Mouse (Mus musculus) mouse trophoblast stem cell (cell line): ENCODE data around the gene Mkrn3.

Source experiments
- in situ Hi-C, 2 experiments: fragments of 300-500 bp; cut with MseI, MboI; formaldehyde crosslinking; loops; 2 replicates in 1 of 2; 3 replicates in 1 of 2; pipeline ENCODE4 v1.15.1; 2025

Mkrn3 gene

DNA sequence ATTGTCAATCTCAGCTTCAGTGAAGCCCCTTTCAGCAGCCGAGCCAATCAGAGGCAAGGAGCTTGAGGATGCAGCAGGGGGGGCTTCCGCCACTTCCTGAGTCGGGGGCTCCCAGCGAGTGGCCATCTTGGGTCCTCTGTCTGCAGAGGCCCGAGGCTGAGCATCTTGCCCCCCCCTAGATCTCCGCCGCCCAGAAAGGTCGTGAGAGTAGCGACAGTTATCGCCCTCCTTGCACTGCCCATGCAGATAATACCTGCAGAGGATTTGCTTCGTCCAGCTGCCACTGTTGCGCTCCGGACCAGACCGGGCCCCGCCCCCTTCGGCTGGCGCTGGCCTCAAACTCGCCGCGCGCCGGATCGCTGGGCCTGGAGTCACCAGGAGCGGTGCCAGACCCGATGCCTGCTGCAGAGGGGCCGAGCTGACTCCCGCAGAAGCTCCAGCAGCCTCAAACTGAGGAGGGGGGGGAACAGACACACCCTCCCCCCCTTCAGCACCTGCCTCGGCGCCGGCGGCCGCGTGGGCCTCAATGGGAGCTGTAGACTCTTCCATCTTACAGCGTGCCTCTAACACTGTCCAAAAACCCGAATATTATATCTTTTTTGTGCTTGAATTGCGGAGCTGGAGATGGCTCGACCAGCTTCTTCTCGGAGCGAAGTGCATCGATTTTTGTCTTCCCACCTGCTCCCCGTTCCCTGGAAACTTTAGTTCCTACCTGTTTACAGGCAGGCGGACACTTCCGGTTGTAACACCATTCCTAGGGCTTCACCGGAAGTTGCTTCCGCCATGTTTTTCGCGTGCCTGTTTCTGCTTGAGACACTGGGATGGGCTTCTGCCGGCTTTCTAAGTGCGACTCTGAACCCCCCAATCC lies at the start of gene Mkrn3:
Mkrn3 (minus strand) TSS at position 647 of the 868 bp plus-strand sequence.
- in situ Hi-C loops: no loop called here

DNA sequence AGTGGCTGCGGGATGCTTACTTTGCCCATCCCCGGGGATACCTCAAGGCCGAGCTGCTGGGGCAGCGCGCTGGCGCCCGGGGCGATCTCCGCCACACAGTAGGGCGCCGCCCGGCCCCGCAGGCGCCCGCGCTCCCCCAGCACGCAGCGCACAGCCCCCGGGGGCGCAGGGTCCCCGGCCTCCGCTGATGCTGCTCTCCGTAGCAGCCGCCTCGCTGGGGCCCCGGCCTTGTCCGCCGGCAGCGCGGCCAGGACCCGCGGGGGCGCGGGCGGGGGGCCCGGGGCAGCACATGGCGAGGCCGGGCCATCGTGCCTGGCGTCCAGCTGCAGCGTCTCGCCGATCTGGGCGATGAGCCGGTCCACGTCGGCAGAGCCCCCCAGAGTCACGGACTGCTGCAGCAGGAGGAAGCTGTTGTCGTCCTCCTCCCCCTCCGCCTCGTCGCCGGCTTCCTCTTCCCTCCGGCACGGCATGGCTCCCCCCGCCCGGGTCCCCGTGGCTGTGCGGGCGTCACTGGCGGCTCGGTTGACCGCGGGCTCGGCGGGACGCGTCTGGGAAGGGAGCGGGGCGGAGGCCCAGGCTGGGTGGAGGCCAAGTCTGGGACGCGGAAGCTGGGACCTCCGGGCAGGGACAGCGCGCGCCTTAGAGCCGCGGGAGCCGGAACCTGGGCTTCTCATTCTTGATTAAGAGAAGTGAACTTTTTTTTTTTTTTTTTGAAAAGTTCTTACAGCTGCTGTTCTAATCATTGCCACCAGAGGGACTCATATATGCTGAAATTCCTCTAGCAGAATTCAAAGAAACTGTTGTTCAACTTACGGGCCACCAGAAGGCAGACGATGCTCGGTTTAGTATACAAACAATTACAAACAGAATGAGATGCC lies 44.2 kb upstream of the Mkrn3 start, which contains the start of gene Peg12:
Peg12 (minus strand) TSS at position 633 of the 878 bp plus-strand sequence.
- in situ Hi-C loops: no loop called here

DNA sequence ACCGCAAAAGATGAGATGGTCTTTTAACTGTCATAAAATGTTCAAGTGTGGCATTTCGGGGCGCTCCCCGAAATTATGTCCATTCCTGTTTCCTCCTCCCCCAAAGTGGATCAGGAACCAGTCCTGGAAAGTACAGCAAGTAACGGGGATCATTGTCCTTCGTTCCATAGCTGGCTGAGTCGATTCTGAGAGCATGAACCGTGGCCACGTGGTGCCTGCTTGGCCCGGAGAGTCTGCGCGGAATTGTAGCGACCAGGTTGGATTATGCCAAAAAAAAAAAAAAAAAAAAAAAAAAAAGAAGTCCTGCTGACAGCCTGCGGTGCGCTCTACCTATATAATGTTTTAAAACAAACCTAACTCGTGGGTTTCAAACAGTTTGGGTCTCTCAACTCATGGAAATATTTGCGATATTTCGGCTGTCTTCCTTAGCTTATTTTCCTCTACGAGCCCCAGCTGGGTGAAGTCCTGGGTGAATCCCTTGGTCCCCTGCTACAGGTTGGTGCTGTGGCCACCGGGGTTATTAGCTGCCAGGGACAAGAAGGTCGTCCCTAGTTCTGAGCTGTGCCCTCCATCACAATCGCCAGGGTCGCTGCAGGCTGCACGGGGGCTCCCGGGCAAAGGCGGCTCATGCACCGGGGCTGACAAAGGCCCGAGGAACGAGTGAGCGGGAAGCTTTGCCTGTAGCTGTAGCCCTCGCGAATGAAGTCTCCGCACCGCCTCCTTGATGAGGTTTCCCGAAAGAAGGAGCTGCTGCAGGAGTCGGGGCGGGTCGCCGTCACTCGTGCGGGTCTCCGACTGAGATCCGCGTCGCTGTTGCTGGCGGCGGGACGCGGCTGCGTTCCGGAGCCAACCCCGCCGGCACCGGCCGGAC lies 43.3 kb upstream of the Mkrn3 start:
- in situ Hi-C loops: no loop called here

DNA sequence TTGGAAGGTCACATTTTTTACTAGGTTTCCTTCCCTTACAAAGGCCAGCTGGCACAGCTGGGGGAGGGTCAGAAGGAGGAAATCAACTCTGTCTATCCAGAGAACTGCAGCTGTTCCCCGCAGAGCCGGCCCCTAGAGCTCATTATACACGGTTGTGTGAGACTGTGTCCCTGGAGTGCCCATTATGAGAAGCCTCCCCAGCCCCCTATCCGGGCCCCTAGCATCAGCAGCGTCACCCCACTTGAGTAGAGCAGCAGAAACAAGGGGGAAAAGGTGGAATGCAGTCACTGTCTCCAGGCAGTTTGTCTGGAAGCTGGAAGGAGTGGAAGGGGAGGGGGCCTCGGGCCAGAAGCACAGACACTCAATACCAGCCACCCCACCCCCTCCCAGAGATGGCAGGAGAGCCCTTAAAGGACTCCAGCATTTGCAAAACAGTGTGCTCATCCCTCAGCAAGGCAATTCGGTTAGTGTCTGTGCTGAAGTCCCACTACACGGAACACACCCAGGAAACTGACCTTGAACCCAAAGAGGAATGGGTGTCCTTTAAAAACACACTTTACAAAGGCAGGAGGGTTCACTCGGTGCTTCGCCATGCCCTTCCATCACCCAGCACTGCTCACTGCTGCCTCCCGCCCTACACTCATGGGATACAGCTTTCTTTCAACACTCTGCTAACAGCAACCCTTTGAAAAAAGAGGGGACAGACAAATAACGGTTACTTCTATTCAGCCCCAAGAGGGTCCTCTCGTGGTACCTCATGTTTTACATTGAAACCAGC lies 42.5 kb upstream of the Mkrn3 start:
- in situ Hi-C loops: no loop called here

DNA sequence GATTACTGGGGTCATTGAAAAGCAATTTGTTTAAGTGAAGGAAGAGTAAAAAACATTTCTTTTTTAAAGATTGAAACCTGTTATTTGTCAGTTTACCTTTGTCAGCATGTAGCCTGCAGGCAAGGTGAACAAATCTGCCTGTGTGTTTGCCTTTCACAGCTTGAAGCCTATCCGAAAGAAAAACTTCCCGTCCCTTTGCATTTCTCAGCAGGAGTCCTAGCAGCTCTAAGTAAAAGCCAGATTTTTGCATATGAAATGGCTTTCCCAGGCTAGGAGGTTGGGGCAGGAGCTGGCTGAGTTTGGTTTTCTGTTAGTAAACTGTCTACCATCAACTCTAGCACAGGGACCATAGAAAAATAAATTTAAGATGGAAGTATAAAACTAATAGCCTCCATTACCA lies 32.4 kb upstream of the Mkrn3 start:
- in situ Hi-C loops: no loop called here

DNA sequence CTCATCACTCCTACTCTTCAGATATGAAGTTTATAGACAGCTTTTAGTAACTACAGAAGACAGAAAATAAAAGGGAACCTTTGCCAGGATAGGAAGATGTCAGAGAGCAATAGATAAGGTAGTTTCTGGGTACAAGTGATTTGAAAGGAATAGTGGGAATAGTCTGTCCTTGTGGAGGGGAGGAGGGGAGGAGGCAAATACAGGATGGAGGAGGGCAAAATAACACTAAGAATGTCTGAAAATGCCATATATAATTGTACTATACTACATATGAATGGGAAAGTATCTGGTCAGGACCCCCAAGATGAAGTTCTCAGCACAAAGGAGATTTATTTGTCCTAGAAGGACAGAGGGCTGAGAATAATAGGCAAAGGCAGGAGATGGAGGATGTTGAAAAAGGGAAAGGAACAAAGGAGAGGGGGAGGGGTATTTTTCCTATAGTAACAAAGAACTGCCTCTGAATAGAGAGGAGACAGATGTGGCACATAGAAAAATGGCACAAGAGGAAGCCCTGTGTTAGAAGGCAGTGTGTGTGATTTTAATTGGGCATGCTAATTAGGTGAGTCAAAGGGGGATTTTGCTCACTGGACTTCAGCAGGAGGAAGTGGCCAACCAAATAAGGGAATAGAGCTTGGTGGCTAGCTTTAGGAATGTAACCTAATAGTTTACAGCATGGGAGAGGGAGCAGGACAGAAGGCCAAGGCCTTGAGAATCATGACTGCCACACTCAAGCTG lies 25.7 kb upstream of the Mkrn3 start:
- in situ Hi-C loops: no loop called here

DNA sequence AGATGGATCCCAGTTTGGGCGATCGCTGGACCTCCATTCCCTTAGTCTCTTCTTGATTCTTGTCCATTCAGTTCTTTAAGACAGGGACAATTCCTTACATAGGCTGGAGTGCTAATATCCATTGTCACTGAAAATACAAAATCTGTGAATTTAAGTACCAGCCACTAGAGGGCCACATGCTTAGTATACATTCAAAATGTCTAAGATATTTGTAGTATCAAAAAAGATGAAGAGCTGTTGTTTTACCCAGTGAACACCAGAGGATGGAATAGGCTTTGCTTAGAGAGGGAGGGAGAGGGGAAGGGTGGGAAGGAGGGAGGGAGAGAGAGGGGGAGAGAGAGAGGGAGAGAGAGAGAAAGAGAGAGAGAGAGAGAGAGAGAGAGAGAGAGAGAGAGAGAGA lies 16.5 kb upstream of the Mkrn3 start:
- in situ Hi-C loops: no loop called here

DNA sequence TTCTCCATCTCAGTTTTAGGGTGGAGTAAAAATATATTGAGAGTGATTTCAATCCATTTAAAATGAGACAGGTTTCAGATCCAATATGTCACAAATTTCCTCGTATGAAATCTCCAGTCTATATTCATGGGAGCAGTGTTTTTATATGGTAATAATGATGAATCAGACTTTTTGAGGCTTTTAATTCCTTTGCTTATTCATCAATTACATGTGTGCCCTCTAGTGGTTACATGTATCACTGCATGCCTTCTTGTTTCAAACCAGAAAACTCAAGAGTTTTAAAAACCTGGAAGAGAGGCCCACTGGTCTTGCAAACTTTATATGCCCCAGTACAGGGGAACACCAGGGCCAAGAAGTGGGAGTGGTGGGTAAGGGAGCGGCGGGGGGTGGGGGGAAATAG lies 13.3 kb upstream of the Mkrn3 start:
- in situ Hi-C loops: no loop called here

DNA sequence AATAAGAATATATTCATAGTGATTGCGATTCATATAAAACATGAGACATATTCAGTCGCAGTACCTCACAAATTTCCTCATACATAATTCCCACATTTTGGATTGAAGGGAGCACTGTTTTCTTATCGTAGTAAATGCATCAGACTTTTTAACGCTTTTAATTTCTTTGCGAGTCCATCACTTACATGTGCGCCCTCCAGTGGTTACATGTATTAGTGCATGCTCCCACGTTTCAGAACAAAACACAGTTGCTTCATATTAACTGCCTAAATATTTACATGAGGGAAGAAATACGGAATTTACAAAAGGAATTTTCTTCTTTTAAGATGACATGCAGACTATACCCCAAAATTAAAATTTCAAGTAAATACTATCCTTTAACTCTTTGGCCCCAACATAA lies 8.4 kb upstream of the Mkrn3 start:
- in situ Hi-C loops: no loop called here

DNA sequence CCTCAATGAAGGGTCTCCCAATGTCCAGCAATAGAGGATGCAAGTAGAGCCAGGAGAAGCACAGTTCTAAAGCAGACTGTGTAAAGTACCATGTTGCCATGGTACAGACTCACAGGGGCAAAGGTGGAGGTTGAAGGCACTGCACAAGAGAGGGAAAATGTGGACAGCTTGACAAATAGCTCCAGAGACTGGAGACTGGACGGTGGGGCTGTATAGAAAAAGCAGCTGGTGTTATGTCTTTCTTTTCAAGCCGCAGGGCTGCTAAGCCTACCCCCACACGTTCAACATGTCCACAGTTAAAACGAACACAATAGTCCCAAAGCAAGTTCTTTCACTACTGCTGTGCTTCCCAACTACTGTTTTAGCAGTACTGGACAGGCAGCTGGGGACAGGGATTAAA lies 3.3 kb upstream of the Mkrn3 start:
- in situ Hi-C loops: no loop called here

DNA sequence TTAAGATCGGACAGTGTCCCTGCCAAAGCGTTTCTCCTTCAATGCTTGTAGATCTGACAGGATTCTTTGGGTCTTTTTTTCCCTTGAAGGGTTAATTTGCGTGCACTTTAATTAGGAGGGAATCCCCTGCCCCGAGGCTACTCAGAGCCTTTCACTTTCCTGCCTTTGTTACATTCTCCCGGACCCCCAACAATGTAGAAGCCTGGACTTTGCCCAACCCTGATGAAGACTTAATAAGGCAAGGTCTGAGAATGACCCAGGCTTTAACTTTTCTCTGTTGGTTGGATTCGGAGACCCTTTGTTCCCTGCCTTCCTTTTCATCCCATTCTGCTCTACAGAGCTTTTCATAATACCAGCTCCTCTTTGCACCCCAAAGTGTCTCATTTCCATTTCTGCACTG lies 627 bp upstream of the Mkrn3 start:
- in situ Hi-C loops: no loop called here

DNA sequence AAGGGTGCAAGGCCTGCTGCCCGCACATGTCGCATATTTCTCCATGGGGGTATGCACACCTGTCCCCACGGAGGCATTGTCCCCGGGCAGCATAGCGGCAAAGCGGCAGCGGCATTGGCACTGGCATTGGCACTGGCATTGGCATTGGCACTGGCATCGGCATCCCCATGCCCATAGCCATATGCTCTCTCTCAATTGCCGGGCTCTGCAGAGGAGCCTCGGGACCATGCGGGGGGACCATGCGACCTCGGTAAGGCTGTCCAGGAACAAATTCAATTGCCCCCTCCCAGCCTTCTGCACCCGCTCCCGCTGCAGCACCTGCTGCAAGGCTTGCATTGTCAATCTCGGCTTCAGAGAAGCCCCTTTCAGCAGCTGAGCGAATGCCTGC lies 840 bp downstream of the Mkrn3 start:
- in situ Hi-C loops: no loop called here

DNA sequence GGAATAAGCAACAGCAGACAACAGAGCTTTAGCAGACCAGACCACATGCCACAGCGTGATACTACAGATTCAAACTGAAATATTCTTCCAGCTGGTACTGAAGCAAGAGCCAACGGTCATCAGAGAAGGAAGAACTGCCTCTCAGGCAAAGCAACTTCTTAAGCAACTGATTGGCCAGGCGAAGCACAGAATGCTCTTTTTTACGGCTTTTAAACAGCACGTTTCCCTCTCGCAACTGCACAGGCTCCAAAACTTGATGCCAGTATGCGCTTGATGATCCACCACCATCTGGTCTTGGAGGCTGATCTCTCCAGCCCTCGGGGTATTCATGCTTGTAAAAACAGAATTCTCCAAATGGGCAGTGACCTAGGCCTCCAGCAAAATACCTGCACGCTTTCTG lies 1.6 kb downstream of the Mkrn3 start:
- in situ Hi-C loops: no loop called here

DNA sequence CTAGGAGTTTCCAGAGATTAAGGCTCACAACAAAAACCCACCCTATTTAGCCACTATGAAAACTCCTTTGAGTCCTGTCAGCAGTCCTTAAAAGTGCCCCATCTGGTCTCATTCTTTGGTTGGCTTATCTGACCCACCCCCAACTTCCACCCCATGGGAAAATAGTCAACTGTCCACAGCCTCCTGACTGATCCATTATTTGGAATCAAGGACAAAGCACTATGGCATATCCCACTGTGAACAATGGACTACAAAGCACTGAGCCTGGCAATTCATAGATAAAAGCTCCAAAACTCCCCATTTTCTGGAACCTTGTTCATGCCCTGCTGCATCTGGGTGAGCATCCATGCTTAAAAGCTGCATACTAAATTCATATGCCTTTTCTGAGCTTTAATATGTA lies 3.8 kb downstream of the Mkrn3 start:
- in situ Hi-C loops: no loop called here

DNA sequence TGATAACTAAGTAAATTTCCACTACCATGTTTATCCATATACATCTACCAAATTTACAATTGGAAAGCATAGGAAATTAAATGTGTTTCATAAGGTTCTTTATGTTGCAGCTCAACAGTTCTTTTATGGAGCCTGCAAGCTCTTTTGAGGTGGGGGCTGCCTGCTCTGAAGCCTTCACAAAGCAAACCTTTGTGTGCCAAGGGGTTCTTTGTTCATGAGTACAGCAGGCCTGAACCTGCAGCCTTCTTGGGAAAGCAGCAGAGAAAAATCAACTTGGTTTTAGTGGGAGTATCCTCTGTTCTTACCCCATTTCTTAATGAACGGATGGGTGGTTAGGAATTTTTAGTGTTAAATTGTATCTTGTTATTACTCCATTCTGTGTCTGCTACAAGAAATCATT lies 4.7 kb downstream of the Mkrn3 start:
- in situ Hi-C loops: no loop called here

DNA sequence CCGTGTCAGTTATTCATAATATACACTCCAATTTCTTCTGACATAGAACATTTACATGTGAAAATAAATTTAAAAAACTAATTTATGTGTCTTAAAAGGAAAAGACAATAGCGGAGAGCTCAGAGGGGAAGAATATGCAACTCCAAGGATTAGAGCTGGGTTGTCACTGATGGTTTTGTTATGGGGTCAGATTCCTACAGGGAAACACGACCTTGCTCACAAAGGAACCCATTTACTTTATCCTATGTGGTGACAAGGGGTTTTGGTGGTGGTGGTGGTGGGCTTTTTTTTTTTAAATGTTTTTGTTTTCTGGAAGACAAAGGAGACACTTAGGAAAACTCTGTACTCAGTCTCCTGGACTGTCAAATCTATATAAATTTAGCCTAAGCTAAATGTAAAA lies 12.1 kb downstream of the Mkrn3 start:
- in situ Hi-C loops: no loop called here

DNA sequence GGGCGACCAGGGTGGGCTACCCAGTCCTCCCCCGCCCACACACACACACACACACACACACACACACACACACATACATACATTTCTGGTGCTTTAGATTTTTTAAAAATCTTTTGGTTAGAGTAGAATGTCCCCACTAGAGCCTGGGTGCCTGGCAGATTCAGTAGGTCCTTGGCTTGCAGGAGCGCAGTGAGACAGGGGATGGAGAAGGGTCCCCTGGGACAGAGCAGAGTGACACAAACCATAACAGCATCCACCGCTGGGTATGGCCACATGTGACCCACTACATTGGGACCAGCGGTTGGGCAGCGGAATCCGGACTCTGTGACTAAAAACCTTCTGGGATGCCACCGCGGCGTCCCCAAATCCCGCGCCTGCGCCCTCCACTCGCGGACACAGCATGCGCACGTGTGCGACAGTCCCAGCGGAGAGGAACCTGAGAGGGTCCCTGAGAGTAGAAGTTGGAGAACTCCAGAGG lies 13.3 kb downstream of the Mkrn3 start:
- in situ Hi-C loops: no loop called here

DNA sequence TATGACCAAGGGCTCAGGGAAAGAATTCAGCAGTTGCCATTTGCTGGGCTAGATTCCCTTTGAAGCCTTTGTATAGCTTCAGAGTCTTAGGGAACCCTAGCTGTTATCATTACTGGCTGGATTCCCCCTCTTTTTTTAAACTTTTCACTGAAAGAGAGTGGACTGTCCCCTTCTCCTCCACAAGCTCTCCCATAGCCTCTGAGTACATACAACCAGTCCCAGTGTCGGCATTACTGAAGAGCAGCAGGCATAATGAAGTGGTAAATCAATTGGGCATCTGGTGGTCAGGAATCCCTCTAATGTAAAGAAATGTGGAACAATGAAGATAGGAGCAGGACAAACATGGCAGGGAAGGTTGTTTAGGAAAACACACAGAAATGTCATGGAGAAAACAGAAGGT lies 27.7 kb downstream of the Mkrn3 start:
- in situ Hi-C loops: loop anchor here in 1 of 2 experiments (25.0 kb wide), 1 partner anchor 1655 kb away; no protein-coding TSS in a partner anchor

DNA sequence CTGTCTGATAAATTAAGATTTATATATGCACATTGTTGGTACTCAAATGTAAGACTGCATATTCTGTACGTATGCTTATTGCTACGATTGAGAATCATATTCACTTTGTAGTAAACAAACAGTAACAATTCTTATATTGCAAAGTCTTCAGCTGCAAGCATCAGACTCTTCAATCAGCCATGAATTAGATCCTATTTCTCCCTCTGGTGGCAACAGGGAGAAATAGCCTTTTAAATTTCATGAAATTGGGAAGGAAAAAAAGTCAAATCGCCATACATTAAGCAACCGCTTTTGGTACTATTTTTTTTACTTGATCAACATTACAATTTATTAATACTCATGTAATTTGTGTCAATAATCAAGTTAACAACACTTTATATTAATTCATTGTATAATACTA lies 31.6 kb downstream of the Mkrn3 start:
- in situ Hi-C loops: loop anchor here in 1 of 2 experiments (25.0 kb wide), 1 partner anchor 1651 kb away; no protein-coding TSS in a partner anchor

DNA sequence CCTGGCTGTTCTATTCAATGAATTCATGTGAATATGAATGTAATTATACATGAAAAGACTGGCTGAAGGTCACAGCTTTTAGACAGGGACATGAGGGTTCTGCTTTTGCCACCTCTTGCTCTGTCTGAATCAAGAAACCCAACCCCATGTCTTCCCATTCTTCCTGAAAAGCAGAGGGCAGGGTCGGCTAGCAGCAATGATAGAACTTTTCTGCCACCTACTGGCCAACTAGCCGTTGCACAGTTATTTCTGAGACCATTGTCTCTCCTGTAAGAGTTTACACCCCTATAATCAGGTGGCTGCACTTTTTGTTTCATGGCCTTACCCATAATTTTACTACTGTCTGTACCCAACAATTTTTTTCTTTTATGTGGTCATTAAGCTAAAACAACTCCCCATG lies 37.5 kb downstream of the Mkrn3 start:
- in situ Hi-C loops: loop anchor here in 1 of 2 experiments (25.0 kb wide), 1 partner anchor 1645 kb away; no protein-coding TSS in a partner anchor
